Mouse (Mus musculus): Measurements from ENCODE around the gene Ano9. TPM values are rescaled to one million over a fixed set of nuclear protein-coding genes. Genes with fewer than 3 reads are reported as not detected.

Ano9 gene
- total and polyA plus RNA-seq, 3 experiments = 0.03 to 0.08 TPM; not detected in 1

DNA sequence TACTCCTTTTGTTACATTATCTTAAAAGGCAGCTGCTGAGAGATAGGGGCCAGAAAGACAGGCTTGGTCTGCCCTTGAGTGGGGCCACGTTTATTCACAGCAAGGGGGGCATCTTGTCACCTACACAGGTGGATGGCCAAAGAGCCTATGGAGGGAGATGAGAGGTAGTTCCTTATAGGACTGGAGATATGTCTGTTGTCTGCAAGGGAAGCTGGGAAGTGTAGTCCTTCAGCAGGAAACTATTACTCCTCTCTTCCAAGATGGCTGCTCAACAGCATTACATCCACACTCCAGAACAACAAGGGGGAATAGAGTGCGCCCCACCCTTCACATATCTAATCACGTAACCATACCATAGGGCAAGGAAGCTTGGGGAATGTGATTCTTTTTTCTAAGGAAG, 1.9 kb upstream of the Ano9 start:
- TF ChIP-seq TCF12 (IDR thresholded peaks at IDR 0.05; ENCODE audit: low read depth, low read length) (no peak), HCFC1 (IDR thresholded peaks at IDR 0.05; ENCODE audit: low read depth, low read length) (peak; percentile 84), CHD1 (IDR thresholded peaks at IDR 0.05; ENCODE audit: low read depth, low read length) (no peak)
- DNase-seq (ENCODE audit: low read depth, low spot score) = no peak
- Histone ChIP-seq H3K9ac (ENCODE audit: control insufficient read depth, low read depth, low read length, poor library complexity, severe bottlenecking) (no peak overlapping the region), H3K9me3 (replicated peaks; ENCODE audit: insufficient read depth, low read length) (no peaks in the 10 kb centered on the region), H3K4me1 (ENCODE audit: control insufficient read depth in 1 of 2, insufficient read depth in 2 of 2, low read length in 2 of 2) (peaks cover 0 to 13% of the 10 kb centered on the region in 2 experiments; a peak in 2 of 4 replicates), H3K79me2 (ENCODE audit: control insufficient read depth, insufficient read depth, low read length, poor library complexity) (no peaks in the 10 kb centered on the region), H3K27ac (ENCODE audit: control insufficient read depth, low read depth, low read length) (no peak overlapping the region), H3K27me3 (ENCODE audit: control insufficient read depth in 1 of 2, insufficient read depth in 2 of 2, low read length in 2 of 2) (no peaks in the 10 kb centered on the region; a peak in 1 of 4 replicates), H3K36me3 (ENCODE audit: control insufficient read depth in 1 of 2, insufficient read depth in 2 of 2, low read length in 2 of 2) (peaks cover 0 to 9% of the 10 kb centered on the region in 2 experiments; a peak in 2 of 4 replicates), H3K4me3 (ENCODE audit: control insufficient read depth in 1 of 2, insufficient read depth in 1 of 2, low read depth in 2 of 2, low read length in 2 of 2) (no peak overlapping the region)

DNA sequence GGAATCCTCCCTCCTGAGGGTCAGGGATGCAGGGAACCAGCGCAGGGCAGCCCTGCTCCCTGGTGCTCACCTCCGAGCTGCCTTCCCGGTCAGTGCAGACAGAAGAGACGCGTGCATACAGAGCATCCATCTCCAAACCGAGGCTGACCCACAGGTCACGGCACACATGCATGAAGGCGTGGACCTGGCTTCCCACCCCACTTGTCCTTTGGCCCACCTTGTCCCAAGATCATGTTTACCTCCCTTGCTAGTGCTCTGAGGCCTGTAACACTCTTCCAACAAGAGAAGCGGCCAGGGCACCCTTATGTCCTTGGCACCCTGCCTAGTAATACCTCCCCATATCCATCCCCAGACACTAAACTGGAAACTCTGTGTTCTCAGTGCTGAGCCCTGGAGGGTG, 1.7 kb downstream of the Ano9 start:
- no peak overlapping the region for H3K27ac ChIP-seq (ENCODE audit: control insufficient read depth, low read depth, low read length)
- H3K9me3 ChIP-seq (replicated peaks; ENCODE audit: insufficient read depth, low read length) = no peaks in the 10 kb centered on the region
- H3K4me3 ChIP-seq (ENCODE audit: control insufficient read depth in 1 of 2, insufficient read depth in 1 of 2, low read depth in 2 of 2, low read length in 2 of 2) = no peak overlapping the region
- peaks cover 2 to 7% of the 10 kb centered on the region in 2 experiments; a peak in 2 of 4 replicates for H3K27me3 ChIP-seq (ENCODE audit: control insufficient read depth in 1 of 2, insufficient read depth in 2 of 2, low read length in 2 of 2)
- no peaks in the 10 kb centered on the region; a peak in 1 of 4 replicates for H3K4me1 ChIP-seq (ENCODE audit: control insufficient read depth in 1 of 2, insufficient read depth in 2 of 2, low read length in 2 of 2)
- TF ChIP-seq MYB (IDR thresholded peaks at IDR 0.05; ENCODE audit: low read depth, low read length) = no peak
- no peak for TF ChIP-seq MXI1 (IDR thresholded peaks at IDR 0.05; ENCODE audit: low read depth, low read length)
- no peak for TF ChIP-seq ZNF384 (IDR thresholded peaks at IDR 0.05; ENCODE audit: low read depth, low read length)
- TF ChIP-seq ZKSCAN1 (IDR thresholded peaks at IDR 0.05; ENCODE audit: low read depth, low read length) = no peak
- no peak for TF ChIP-seq SMC3 (IDR thresholded peaks at IDR 0.05; ENCODE audit: low read depth, low read length)
- no peak for TF ChIP-seq CHD2 (IDR thresholded peaks at IDR 0.05; ENCODE audit: low read length)
- no peak for TF ChIP-seq MAX (IDR thresholded peaks at IDR 0.05; ENCODE audit: low read length)
- TF ChIP-seq GATA1 (IDR thresholded peaks at IDR 0.05; ENCODE audit: low read depth, low read length) = no peak
- no peak for TF ChIP-seq POLR2A (IDR thresholded peaks at IDR 0.05; ENCODE audit: control insufficient read depth in 1 of 2, insufficient read depth in 1 of 2, low read depth in 1 of 2, low read length in 2 of 2, poor library complexity in 1 of 2)
- TF ChIP-seq TAL1 (IDR thresholded peaks at IDR 0.05; ENCODE audit: low read length) = no peak
- no peak for TF ChIP-seq NRF1 (IDR thresholded peaks at IDR 0.05; ENCODE audit: insufficient read depth, low read depth, low read length, poor library complexity, severe bottlenecking)
- no peak for TF ChIP-seq TCF12 (IDR thresholded peaks at IDR 0.05; ENCODE audit: low read depth, low read length)
- no peak for TF ChIP-seq EP300 (IDR thresholded peaks at IDR 0.05; ENCODE audit: low read depth in 1 of 2, low read length in 2 of 2)
- no peak for TF ChIP-seq CTCF (IDR thresholded peaks at IDR 0.05 in 2 of 3, conservative IDR thresholded peaks at IDR 0.05 in 1 of 3; ENCODE audit: control insufficient read depth in 1 of 3, insufficient read depth in 1 of 3, low read depth in 2 of 3, low read length in 3 of 3, poor library complexity in 1 of 3, severe bottlenecking in 1 of 3)
- TF ChIP-seq SIN3A (IDR thresholded peaks at IDR 0.05; ENCODE audit: low read length) = no peak
- no peak for TF ChIP-seq MAZ (IDR thresholded peaks at IDR 0.05; ENCODE audit: low read depth, low read length)
- no peak for TF ChIP-seq MYC (IDR thresholded peaks at IDR 0.05; ENCODE audit: low read depth, low read length)
- no peak overlapping the region for H3K9ac ChIP-seq (ENCODE audit: control insufficient read depth, low read depth, low read length, poor library complexity, severe bottlenecking)
- H3K79me2 ChIP-seq (ENCODE audit: control insufficient read depth, insufficient read depth, low read length, poor library complexity) = no peaks in the 10 kb centered on the region
- no peaks in the 10 kb centered on the region for H3K36me3 ChIP-seq (ENCODE audit: control insufficient read depth in 1 of 2, insufficient read depth in 2 of 2, low read length in 2 of 2)
- no peak for DNase-seq (ENCODE audit: low read depth, low spot score)

All from MEL (cell line).